Mouse (Mus musculus) lung, adult 2 months (tissue): ENCODE measurements around the gene Hrc. TPM values are rescaled to one million over a fixed set of nuclear protein-coding genes. Genes with fewer than 3 reads are reported as not detected.

ENCODE experiments used
- DNase-seq: peaks from one replicate; pipeline ENCODE4 v3.0.0; 2022
- H3K4me1 ChIP-seq: fragments of 200-500 bp; 2 replicates; pipeline ENCODE4 v1.6.1; 2011; ENCODE audit warnings: low read length; ENCODE audit not compliant: control insufficient read depth, insufficient read depth
- H3K4me3 ChIP-seq: fragments of 200-500 bp; replicated peaks from 2 replicates; pipeline ENCODE3; 2011; ENCODE audit warnings: low read depth, mild to moderate bottlenecking, control low read depth, low read length; ENCODE audit errors: extremely low read depth
- CTCF ChIP-seq: fragments of 200-500 bp; IDR thresholded peaks from 2 replicates; pipeline ENCODE4 v1.5.1; 2011; ENCODE audit warnings: mild to moderate bottlenecking, low read length, control low read depth; ENCODE audit not compliant: insufficient read depth
- POLR2A ChIP-seq: fragments of 200-500 bp; IDR thresholded peaks from 2 replicates; pipeline ENCODE4 v1.6.1; 2011; ENCODE audit warnings: low read depth, mild to moderate bottlenecking, control low read depth, low read length, borderline replicate concordance; ENCODE audit errors: extremely low read depth
- WGBS: fragments of 180-500 bp; shearing (Covaris S2); methylation state at CpG from one replicate; pipeline ENCODE4 v1.1.7; 2018; 5-methylcytosine and 5-hydroxymethylcytosine counted together
- polyA plus RNA-seq: library from polyadenylated mRNA; depleted of rRNA; stranded (reverse); fragments of >200 nt; gene quantifications from 2 replicates; pipeline ENCODE4 v1.2.3, GENCODE M21; 2012

Hrc gene
- polyA plus RNA-seq, 1 experiment, result 10.0 TPM

GRCm38 (mm10) chr7:45331502-45331901 lies 3.6 kb upstream of the Hrc start:
- TF ChIP-seq POLR2A, result no peak
- TF ChIP-seq CTCF, result peak; percentile 34
- no peak overlapping the region for H3K4me3 ChIP-seq
- no peak for DNase-seq
- H3K4me1 ChIP-seq, result peaks cover 3% of the 10 kb centered on the region
- WGBS, result 81% methylated on average over 6 of the region's 6 CpGs

GRCm38 (mm10) chr7:45332685-45333425 lies 2.2 kb upstream of the Hrc start:
- TF ChIP-seq CTCF (no peak), POLR2A (peak; percentile 31; the same call in 1 of the 2 replicates)
- peaks cover 3% of the 10 kb centered on the region for H3K4me1 ChIP-seq
- WGBS, result 2% methylated on average over 22 of the region's 22 CpGs
- no peak for DNase-seq
- peak overlapping the region; percentile 77 for H3K4me3 ChIP-seq

GRCm38 (mm10) chr7:45333431-45333982 lies 1.6 kb upstream of the Hrc start, which contains the start of gene Trpm4:
Gene Trpm4, minus strand, starts transcription at chr7:45333780.
- WGBS, result under 1% methylated on average over 38 of the region's 38 CpGs
- DNase-seq, result peak; percentile 95

GRCm38 (mm10) chr7:45334605-45335004 lies 485 bp upstream of the Hrc start:
- WGBS, result 55% methylated on average over 3 of the region's 3 CpGs
- Histone ChIP-seq H3K4me1 (peaks cover 3% of the 10 kb centered on the region), H3K4me3 (no peak overlapping the region)
- no peak for TF ChIP-seq CTCF
- TF ChIP-seq POLR2A, result no peak
- no peak for DNase-seq

More at GRCm38 (mm10) chr7:45333431-45333982, 1.6 kb upstream of the Hrc start, which contains the start of gene Trpm4:
- peaks cover 3% of the 10 kb centered on the region for H3K4me1 ChIP-seq
- peak within 1 kb of the TSS; percentile 77 for H3K4me3 ChIP-seq
- TF ChIP-seq CTCF (no peak), POLR2A (peak; percentile 86; the same call in 1 of the 2 replicates)

- Histone ChIP-seq H3K4me3 (no peak overlapping the region), H3K4me1 (peaks cover 16% of the 10 kb centered on the region)
- 81% methylated on average over 4 of the region's 4 CpGs for WGBS
- no peak for DNase-seq
- TF ChIP-seq POLR2A, result no peak
- TF ChIP-seq CTCF, result no peak
Measured at GRCm38 (mm10) chr7:45336319-45336718, 1.2 kb downstream of the Hrc start.

- no peak overlapping the region for H3K4me3 ChIP-seq
- peaks cover 15% of the 10 kb centered on the region for H3K4me1 ChIP-seq
- TF ChIP-seq POLR2A, result no peak
- TF ChIP-seq CTCF, result no peak
- 23% methylated on average over 4 of the region's 4 CpGs for WGBS
- DNase-seq, result no peak
Measured at GRCm38 (mm10) chr7:45337469-45337868, 2.4 kb downstream of the Hrc start.

GRCm38 (mm10) chr7:45338161-45338911 lies 3.2 kb downstream of the Hrc start:
- H3K4me3 ChIP-seq, result no peak overlapping the region
- TF ChIP-seq CTCF (no peak), POLR2A (no peak)
- H3K4me1 ChIP-seq, result peaks cover 15% of the 10 kb centered on the region
- 8% methylated on average over 14 of the region's 14 CpGs for WGBS
- peak; percentile 60 for DNase-seq

- DNase-seq, result peak; percentile 78
- WGBS, result under 1% methylated on average over 39 of the region's 39 CpGs
- TF ChIP-seq POLR2A (peak; percentile 34; the same call in 1 of the 2 replicates), CTCF (no peak)
- H3K4me3 ChIP-seq, result peak overlapping the region; percentile 69
- peaks cover 15% of the 10 kb centered on the region for H3K4me1 ChIP-seq
Measured at GRCm38 (mm10) chr7:45339410-45340065, 4.4 kb downstream of the Hrc start.

- Histone ChIP-seq H3K4me1 (peaks cover 15% of the 10 kb centered on the region), H3K4me3 (peak overlapping the region; percentile 69)
- no peak for DNase-seq
- TF ChIP-seq POLR2A (no peak), CTCF (no peak)
- WGBS, result 5% methylated on average over 11 of the region's 11 CpGs
Measured at GRCm38 (mm10) chr7:45340066-45340442, 5.0 kb downstream of the Hrc start.
